Mouse (Mus musculus): Measurements from ENCODE around the gene H2-Oa.

The H2-Oa gene

GRCm38 (mm10) chr17:34092197-34092875 is at the start of gene H2-Oa:
TSS of gene H2-Oa (plus strand) at chr17:34092340.
- no peak for DNase-seq (ENCODE audit: extremely low spot score, low read depth, low spot score)

- no peak for DNase-seq (ENCODE audit: extremely low spot score, low read depth, low spot score)
Observed at GRCm38 (mm10) chr17:34045941-34046340, 46.2 kb upstream of the H2-Oa start.

GRCm38 (mm10) chr17:34047404-34048050 is 44.6 kb upstream of the H2-Oa start:
- no peak for DNase-seq (ENCODE audit: extremely low spot score, low read depth, low spot score)

DNA sequence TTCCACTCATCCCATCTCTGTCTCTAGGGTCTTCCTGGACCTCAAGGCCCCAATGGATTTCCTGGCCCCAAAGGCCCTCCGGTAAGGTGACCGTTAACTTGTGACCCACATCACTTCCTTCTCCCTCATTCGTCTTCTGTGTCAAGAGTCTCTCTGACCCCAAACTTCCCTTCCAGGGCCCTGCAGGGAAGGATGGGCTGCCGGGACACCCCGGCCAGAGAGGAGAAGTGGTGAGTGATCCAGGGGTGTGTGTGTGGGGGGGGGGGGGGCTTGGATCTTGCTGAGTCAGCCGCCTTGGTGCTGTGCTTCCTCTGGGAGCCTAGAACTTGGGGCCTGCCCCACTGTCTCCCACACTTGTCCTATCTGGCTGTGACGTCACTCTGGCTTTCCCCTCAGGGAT is 34.9 kb upstream of the H2-Oa start:
- DNase-seq (ENCODE audit: extremely low spot score, low read depth, low spot score) = no peak

DNA sequence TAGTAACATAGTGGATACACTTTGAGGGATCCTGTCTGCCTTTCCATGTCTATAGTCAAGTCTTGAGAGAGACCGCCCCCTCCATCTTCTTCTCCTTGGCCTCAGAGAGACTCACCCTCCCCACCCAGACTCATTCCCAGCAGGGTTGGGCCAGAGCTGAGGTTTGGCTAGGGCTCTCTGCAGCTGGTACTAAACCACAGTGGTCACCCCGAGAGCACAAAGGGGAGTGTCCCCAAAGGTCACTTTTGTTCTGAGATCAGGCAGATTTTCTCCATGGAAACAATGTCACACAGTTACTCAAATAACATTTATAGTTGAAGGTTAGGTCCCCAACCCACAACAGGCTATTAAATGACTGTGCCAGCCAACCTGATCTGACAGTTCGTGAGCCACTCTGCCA is 23.3 kb upstream of the H2-Oa start:
- no peak for DNase-seq (ENCODE audit: extremely low spot score, low read depth, low spot score)

GRCm38 (mm10) chr17:34072091-34072490 is 20.0 kb upstream of the H2-Oa start:
- no peak for DNase-seq (ENCODE audit: extremely low spot score, low read depth, low spot score)

- DNase-seq (ENCODE audit: extremely low spot score, low read depth, low spot score) = peak; percentile 46
Observed at GRCm38 (mm10) chr17:34075271-34075670, 16.9 kb upstream of the H2-Oa start.

DNA sequence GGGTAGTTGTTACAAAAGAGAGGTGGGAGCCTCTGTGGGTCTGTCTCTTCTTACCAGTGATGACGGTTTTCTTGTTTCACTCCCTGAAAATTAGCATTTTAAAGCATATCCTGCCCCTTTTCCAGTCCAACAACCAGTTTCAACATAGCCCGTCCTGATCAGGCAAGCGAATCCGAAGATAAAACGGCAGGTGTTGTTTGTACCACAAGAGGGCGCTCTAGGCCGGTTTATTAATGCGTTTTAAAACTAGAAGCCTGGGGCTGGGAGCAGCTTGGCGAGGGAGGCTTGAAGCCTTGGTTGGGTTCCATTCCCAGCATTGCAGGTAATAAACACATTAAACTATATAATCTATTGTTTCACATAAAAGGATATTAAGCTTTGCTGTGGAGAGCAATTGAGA is 14.6 kb upstream of the H2-Oa start:
- DNase-seq (ENCODE audit: extremely low spot score, low read depth, low spot score) = peak; percentile 70

DNA sequence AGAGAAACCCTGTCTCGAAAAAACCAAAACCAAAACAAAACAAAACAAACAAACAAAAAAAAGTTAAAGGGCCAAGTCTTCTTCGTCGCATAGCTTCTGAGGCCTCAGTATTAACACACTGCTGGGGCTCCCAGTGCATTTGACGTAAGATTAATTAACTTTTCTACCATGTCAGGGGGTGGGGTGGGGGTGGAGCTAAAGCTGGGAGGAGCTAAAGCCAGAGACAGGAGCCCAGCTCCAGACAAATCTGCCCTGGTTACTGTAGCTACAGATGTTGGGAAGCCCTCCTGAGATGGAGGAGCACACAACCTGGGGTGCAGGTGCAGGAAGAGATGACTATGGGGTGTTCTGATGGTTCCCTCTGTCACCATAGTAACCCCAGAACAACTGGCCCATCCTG is 14.0 kb upstream of the H2-Oa start:
- no peak for DNase-seq (ENCODE audit: extremely low spot score, low read depth, low spot score)

- no peak for DNase-seq (ENCODE audit: extremely low spot score, low read depth, low spot score)
Observed at GRCm38 (mm10) chr17:34079002-34079401, 13.1 kb upstream of the H2-Oa start.

- DNase-seq (ENCODE audit: extremely low spot score, low read depth, low spot score) = no peak
Observed at GRCm38 (mm10) chr17:34079621-34080020, 12.5 kb upstream of the H2-Oa start.

DNA sequence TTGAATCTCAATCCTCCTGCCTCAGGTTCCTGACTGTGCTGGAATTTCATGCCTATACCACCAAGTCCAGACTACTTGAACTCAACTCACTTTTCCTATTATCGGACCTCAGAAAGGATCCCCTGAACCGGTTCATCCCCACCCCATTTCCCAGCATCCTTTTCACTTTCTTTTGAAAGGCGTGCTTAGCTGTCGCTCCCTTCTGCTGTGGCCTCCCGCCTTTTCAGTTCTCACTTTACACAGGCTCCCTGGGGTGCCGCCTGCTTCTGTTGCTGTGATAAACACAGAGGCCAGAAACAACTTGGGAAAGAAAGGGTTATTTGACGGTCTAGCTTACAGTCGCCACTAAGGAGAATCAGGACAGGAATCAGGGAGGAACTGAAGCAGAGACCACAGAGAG is 9.0 kb upstream of the H2-Oa start:
- no peak for DNase-seq (ENCODE audit: extremely low spot score, low read depth, low spot score)

DNA sequence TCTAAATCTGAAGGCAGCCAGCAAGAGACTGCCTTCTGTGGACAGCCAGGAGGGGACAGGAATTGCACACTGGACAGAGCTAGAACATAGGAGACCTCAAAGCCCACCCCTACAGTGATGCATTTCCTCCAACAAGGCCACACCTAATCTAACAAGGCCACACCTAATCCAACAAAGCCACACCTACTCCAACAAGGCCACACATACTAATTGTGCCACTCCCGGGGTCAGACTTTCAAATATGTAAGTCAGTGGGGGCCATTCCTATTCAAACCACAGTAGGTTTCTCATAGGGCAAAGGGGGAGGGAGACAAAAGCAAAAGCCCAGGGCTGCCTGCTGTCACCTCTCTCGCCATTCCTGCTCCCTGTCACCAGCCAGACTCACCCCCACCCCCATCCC is 4.8 kb upstream of the H2-Oa start:
- no peak for DNase-seq (ENCODE audit: extremely low spot score, low read depth, low spot score)

- no peak for DNase-seq (ENCODE audit: extremely low spot score, low read depth, low spot score)
Observed at GRCm38 (mm10) chr17:34088124-34088523, 4.0 kb upstream of the H2-Oa start.

GRCm38 (mm10) chr17:34090923-34091322 is 1.2 kb upstream of the H2-Oa start:
- no peak for DNase-seq (ENCODE audit: extremely low spot score, low read depth, low spot score)

DNA sequence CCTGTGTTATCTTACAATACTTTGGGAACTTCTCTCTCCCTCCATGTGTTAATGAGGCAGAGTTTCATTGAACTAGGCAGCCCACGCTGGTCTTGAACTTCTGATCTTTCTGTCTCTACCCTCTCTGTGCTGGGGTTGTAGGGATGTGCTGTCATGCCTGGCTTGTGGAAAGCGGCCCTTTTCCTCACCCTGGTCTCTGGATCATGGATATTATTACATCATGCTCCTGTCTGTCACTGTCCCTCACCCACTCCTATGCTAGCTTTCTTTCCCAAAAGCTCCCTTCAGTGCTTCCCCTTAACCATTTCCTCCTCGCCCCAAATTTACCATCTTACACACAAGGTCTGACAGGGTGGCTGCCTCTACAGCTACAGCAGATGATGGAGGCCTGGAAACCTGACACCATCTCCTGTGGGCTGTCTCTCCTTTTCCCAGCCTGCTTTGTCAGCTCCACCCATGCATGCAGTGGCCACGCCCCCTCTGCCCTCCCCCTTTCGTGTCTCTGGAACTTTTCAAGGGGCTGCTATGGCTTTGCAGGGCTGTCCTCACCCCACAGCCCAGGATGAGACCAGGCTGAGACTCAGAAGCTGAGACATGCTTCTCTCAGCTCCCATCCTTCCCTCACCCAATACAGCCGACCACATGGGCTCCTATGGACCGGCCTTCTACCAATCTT is 1.2 kb downstream of the H2-Oa start:
- DNase-seq (ENCODE audit: extremely low spot score, low read depth, low spot score) = no peak

GRCm38 (mm10) chr17:34094283-34095035 is 2.3 kb downstream of the H2-Oa start:
- no peak for DNase-seq (ENCODE audit: extremely low spot score, low read depth, low spot score)

DNA sequence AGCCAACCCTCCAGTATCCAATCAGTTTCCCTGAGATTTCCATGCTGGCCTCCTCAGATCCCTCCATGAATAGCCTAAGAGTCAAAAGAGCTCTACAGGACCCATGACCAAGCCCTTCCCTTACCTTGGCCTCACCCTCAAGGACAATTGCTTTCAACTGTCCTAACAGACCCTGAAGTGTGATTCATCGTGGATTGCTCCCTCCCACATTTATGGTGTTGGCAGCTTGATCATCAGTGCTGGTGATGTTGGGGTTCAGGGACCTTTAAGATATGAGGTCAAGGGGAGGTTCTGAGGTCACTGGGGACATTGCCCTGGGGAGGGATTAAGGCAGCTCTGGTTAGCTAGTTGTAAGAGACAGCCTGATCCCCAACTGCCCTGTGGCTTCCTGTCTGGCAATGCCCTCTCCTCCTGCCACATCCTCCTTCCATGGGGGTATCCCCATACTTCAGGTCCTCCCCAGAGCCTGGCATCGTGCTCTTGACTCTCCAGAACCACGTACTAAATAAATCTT is 4.4 kb downstream of the H2-Oa start:
- no peak for DNase-seq (ENCODE audit: extremely low spot score, low read depth, low spot score)

DNA sequence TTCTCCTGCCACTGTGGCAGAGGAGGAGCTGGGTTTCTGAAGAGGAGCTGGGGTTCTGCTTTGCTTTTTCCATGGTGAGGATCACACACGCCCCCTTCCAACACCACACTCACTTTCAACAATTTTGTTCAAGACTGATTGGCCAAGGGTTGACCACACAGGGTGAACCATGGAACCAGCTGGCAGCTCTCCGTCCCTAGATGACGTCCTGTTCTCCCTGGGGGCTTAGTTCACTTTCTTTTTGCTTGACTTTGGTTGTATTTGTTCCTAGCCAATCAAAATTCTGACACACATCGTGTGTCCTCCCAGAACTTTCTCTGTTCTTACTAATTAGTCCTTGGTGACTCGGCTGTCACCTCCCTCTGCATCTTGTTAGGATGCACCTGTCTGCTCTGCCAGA is 5.1 kb downstream of the H2-Oa start:
- no peak for DNase-seq (ENCODE audit: extremely low spot score, low read depth, low spot score)

- DNase-seq (ENCODE audit: extremely low spot score, low read depth, low spot score) = no peak
Observed at GRCm38 (mm10) chr17:34098709-34099479, 6.8 kb downstream of the H2-Oa start.

DNA sequence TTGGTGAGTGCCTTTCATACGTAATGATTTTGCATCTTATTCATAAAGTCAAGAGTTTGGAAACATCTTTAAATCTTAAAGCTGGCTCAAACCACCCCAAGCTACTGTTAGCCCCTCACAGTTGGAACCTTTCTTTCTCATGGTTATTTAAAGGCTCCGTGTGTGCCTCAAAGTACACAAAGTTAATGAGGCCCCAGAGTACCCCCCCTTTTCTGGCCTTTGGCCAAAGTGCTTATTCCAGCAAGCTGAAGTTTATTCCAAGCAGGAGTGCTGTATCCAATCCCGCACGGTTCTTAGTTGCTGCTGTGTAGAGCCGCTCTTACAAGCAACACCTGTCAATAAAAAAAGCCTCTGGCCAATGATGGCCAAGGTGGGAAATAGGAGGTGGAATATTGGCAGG is 7.4 kb downstream of the H2-Oa start:
- no peak for DNase-seq (ENCODE audit: extremely low spot score, low read depth, low spot score)

Data from hindlimb bud, embryonic 11.5 days (tissue).